Mouse (Mus musculus) lung, embryonic 15.5 days (tissue): Measurements from ENCODE around the gene Entpd1. TPM values are rescaled to one million over a fixed set of nuclear protein-coding genes. Genes with fewer than 3 reads are reported as not detected.
"Not testable (repeated sequence)": the region's sequence is repeated elsewhere in the genome, so short reads cannot be mapped to it uniquely, and the experiment has no call there.

Source experiments
- ATAC-seq: fragments of 200-750 bp; cut with Nextera tagmentation; 2 replicates; pipeline ENCODE4 v1.8.0; 2017; ENCODE audit warnings: moderate number of reproducible peaks, borderline replicate concordance; ENCODE audit not compliant: low FRiP score, low TSS enrichment; ENCODE audit errors: extremely low read depth
- H3K27ac ChIP-seq: fragments of 300-500 bp; sonication (generic); 2 replicates; pipeline ENCODE4 v1.5.1; 2015; ENCODE audit warnings: moderate library complexity, mild to moderate bottlenecking, inconsistent platforms
- H3K27me3 ChIP-seq: fragments of 300-500 bp; sonication (generic); 2 replicates; pipeline ENCODE4 v1.6.1; 2015; ENCODE audit warnings: inconsistent platforms
- H3K36me3 ChIP-seq: fragments of 300-500 bp; sonication (generic); 2 replicates; pipeline ENCODE4 v1.6.1; 2015; ENCODE audit warnings: inconsistent platforms
- H3K4me1 ChIP-seq: fragments of 300-500 bp; sonication (generic); 2 replicates; pipeline ENCODE4 v1.6.1; 2015; ENCODE audit warnings: inconsistent platforms
- H3K4me2 ChIP-seq: fragments of 300-500 bp; sonication (generic); 2 replicates; pipeline ENCODE4 v1.6.1; 2015; ENCODE audit warnings: inconsistent platforms, mild to moderate bottlenecking, moderate library complexity
- H3K4me3 ChIP-seq: fragments of 300-500 bp; sonication (generic); 2 replicates; pipeline ENCODE4 v1.5.1; 2015; ENCODE audit warnings: mild to moderate bottlenecking, inconsistent platforms
- H3K9ac ChIP-seq: fragments of 300-500 bp; sonication (generic); 2 replicates; pipeline ENCODE4 v1.6.1; 2015; ENCODE audit warnings: inconsistent platforms
- H3K9me3 ChIP-seq: fragments of 300-500 bp; sonication (generic); 2 replicates; pipeline ENCODE4 v1.6.1; 2016; ENCODE audit warnings: inconsistent platforms
- WGBS: fragments of 180-500 bp; shearing (Covaris S2); methylation state at CpG from one replicate; pipeline ENCODE4 v1.1.7; 2015; 5-methylcytosine and 5-hydroxymethylcytosine counted together
- polyA plus RNA-seq: library from polyadenylated mRNA; unstranded; fragments of >200 nt; fragmentation: Nextera tagmentation; extraction: Ambion mirVana; gene quantifications from 2 replicates; pipeline ENCODE4 v1.2.1, GENCODE M21; 2015

Entpd1 gene
- polyA plus RNA-seq, 1 experiment from 2014 or later = 16.1 TPM

GRCm38 (mm10) chr19:40589530-40589880 is 22.7 kb upstream of the Entpd1 start:
- Histone ChIP-seq H3K9me3 (no peaks in the 10 kb centered on the region), H3K4me2 (peak overlapping the region; percentile 83), H3K36me3 (no peaks in the 10 kb centered on the region), H3K9ac (peak overlapping the region; percentile 48), H3K4me1 (peaks cover 12% of the 10 kb centered on the region), H3K27ac (peak overlapping the region; percentile 73), H3K27me3 (no peaks in the 10 kb centered on the region), H3K4me3 (peak overlapping the region; percentile 77)
- ATAC-seq = no peak
- under 1% methylated on average over 10 of the region's 10 CpGs for WGBS

- no peaks in the 10 kb centered on the region for H3K4me1 ChIP-seq
- no peaks in the 10 kb centered on the region for H3K9me3 ChIP-seq
- no peaks in the 10 kb centered on the region for H3K27me3 ChIP-seq
- WGBS = 86% methylated on average over 3 of the region's 3 CpGs
- no peak overlapping the region for H3K27ac ChIP-seq
- no peak for ATAC-seq
- H3K36me3 ChIP-seq = 0 out of 2 replicates have a peak, but pooled peaks cover 4% of the 10 kb centered on the region
- no peak overlapping the region for H3K4me3 ChIP-seq
- no peak overlapping the region for H3K4me2 ChIP-seq
- H3K9ac ChIP-seq = no peak overlapping the region
Observed at GRCm38 (mm10) chr19:40595231-40595630, 16.9 kb upstream of the Entpd1 start.

- H3K4me2 ChIP-seq = no peak overlapping the region
- H3K27me3 ChIP-seq = no peaks in the 10 kb centered on the region
- H3K36me3 ChIP-seq = 0 out of 2 replicates have a peak, but pooled peaks cover 4% of the 10 kb centered on the region
- ATAC-seq = no peak
- H3K4me3 ChIP-seq = no peak overlapping the region
- H3K4me1 ChIP-seq = no peaks in the 10 kb centered on the region
- H3K27ac ChIP-seq = no peak overlapping the region
- H3K9ac ChIP-seq = no peak overlapping the region
- H3K9me3 ChIP-seq = no peaks in the 10 kb centered on the region
- 72% methylated on average over 8 of the region's 8 CpGs for WGBS
Observed at GRCm38 (mm10) chr19:40595831-40596230, 16.3 kb upstream of the Entpd1 start.

GRCm38 (mm10) chr19:40600846-40601245 is 11.3 kb upstream of the Entpd1 start:
- ATAC-seq, H3K4me1 ChIP-seq, H3K9me3 ChIP-seq, H3K27me3 ChIP-seq, H3K4me3 ChIP-seq, H3K27ac ChIP-seq, H3K9ac ChIP-seq, H3K4me2 ChIP-seq: not testable (repeated sequence)
- peaks cover 15% of the 10 kb centered on the region; the same call in 1 of the 2 replicates for H3K36me3 ChIP-seq
- 89% methylated on average over 5 of the region's 5 CpGs for WGBS

- Histone ChIP-seq H3K4me3 (no peak overlapping the region), H3K9ac (no peak overlapping the region), H3K4me1 (no peaks in the 10 kb centered on the region), H3K27ac (no peak overlapping the region), H3K36me3 (peaks cover 20% of the 10 kb centered on the region; the same call in 1 of the 2 replicates), H3K4me2 (no peak overlapping the region), H3K9me3 (no peaks in the 10 kb centered on the region), H3K27me3 (no peaks in the 10 kb centered on the region)
- ATAC-seq = no peak
- WGBS = 86% methylated on average over 3 of the region's 3 CpGs
Observed at GRCm38 (mm10) chr19:40601870-40602269, 10.3 kb upstream of the Entpd1 start.

- no peaks in the 10 kb centered on the region for H3K4me1 ChIP-seq
- no peak overlapping the region for H3K4me3 ChIP-seq
- WGBS = 88% methylated on average over 9 of the region's 9 CpGs
- H3K27me3 ChIP-seq = no peaks in the 10 kb centered on the region
- H3K36me3 ChIP-seq = peaks cover 38% of the 10 kb centered on the region
- no peak overlapping the region for H3K9ac ChIP-seq
- no peak overlapping the region for H3K27ac ChIP-seq
- no peak for ATAC-seq
- H3K4me2 ChIP-seq = no peak overlapping the region
- H3K9me3 ChIP-seq = no peaks in the 10 kb centered on the region
Observed at GRCm38 (mm10) chr19:40605189-40605588, 7.0 kb upstream of the Entpd1 start.

GRCm38 (mm10) chr19:40607676-40608075 is 4.5 kb upstream of the Entpd1 start:
- Histone ChIP-seq H3K36me3 (peaks cover 35% of the 10 kb centered on the region), H3K4me3 (no peak overlapping the region), H3K4me2 (no peak overlapping the region), H3K27me3 (no peaks in the 10 kb centered on the region), H3K9ac (no peak overlapping the region), H3K9me3 (no peaks in the 10 kb centered on the region), H3K4me1 (peaks cover 10% of the 10 kb centered on the region), H3K27ac (no peak overlapping the region)
- no peak for ATAC-seq
- WGBS = 82% methylated on average over 6 of the region's 6 CpGs

- H3K4me1 ChIP-seq = peaks cover 10% of the 10 kb centered on the region
- H3K27ac ChIP-seq = no peak overlapping the region
- H3K27me3 ChIP-seq = no peaks in the 10 kb centered on the region
- H3K36me3 ChIP-seq = no peaks in the 10 kb centered on the region
- WGBS = 70% methylated on average over 7 of the region's 7 CpGs
- no peak overlapping the region for H3K9ac ChIP-seq
- no peak overlapping the region for H3K4me3 ChIP-seq
- no peak overlapping the region for H3K4me2 ChIP-seq
- ATAC-seq = no peak
- no peaks in the 10 kb centered on the region for H3K9me3 ChIP-seq
Observed at GRCm38 (mm10) chr19:40614811-40615210, 2.6 kb downstream of the Entpd1 start.

GRCm38 (mm10) chr19:40616021-40616420 is 3.9 kb downstream of the Entpd1 start:
- H3K36me3 ChIP-seq = no peaks in the 10 kb centered on the region
- H3K27me3 ChIP-seq = 0 out of 2 replicates have a peak, but pooled peaks cover under 1% of the 10 kb centered on the region
- H3K27ac ChIP-seq = no peak overlapping the region
- H3K4me1 ChIP-seq = peaks cover 9% of the 10 kb centered on the region
- no peaks in the 10 kb centered on the region for H3K9me3 ChIP-seq
- 83% methylated on average over 7 of the region's 7 CpGs for WGBS
- no peak for ATAC-seq
- H3K4me2 ChIP-seq = no peak overlapping the region
- H3K9ac ChIP-seq = no peak overlapping the region
- H3K4me3 ChIP-seq = no peak overlapping the region

- not testable (repeated sequence) for H3K4me2 ChIP-seq, H3K4me3 ChIP-seq, H3K27ac ChIP-seq, H3K4me1 ChIP-seq, H3K9ac ChIP-seq, ATAC-seq, H3K27me3 ChIP-seq, H3K36me3 ChIP-seq, H3K9me3 ChIP-seq
- WGBS = 67% methylated on average over 9 of the region's 26 CpGs
Observed at GRCm38 (mm10) chr19:40621616-40622015, 9.4 kb downstream of the Entpd1 start.

GRCm38 (mm10) chr19:40625935-40626334 is 13.8 kb downstream of the Entpd1 start:
- Histone ChIP-seq H3K4me2 (no peak overlapping the region), H3K9me3 (no peaks in the 10 kb centered on the region), H3K4me1 (peaks cover 3% of the 10 kb centered on the region; the same call in 1 of the 2 replicates), H3K36me3 (no peaks in the 10 kb centered on the region), H3K4me3 (no peak overlapping the region), H3K27ac (no peak overlapping the region), H3K27me3 (0 out of 2 replicates have a peak, but pooled peaks cover 3% of the 10 kb centered on the region), H3K9ac (no peak overlapping the region)
- no peak for ATAC-seq
- 38% methylated on average over 12 of the region's 12 CpGs for WGBS

- Histone ChIP-seq H3K4me3 (no peak overlapping the region), H3K4me2 (no peak overlapping the region), H3K36me3 (no peaks in the 10 kb centered on the region), H3K4me1 (peaks cover 11% of the 10 kb centered on the region; the same call in 1 of the 2 replicates), H3K9ac (no peak overlapping the region), H3K27ac (no peak overlapping the region), H3K9me3 (no peaks in the 10 kb centered on the region), H3K27me3 (no peaks in the 10 kb centered on the region)
- no peak for ATAC-seq
Observed at GRCm38 (mm10) chr19:40628950-40629349, 16.8 kb downstream of the Entpd1 start.

GRCm38 (mm10) chr19:40630096-40630495 is 17.9 kb downstream of the Entpd1 start:
- Histone ChIP-seq H3K36me3 (no peaks in the 10 kb centered on the region), H3K27ac (no peak overlapping the region), H3K9me3 (no peaks in the 10 kb centered on the region), H3K9ac (no peak overlapping the region), H3K4me1 (peaks cover 11% of the 10 kb centered on the region; the same call in 1 of the 2 replicates), H3K27me3 (no peaks in the 10 kb centered on the region), H3K4me3 (no peak overlapping the region), H3K4me2 (no peak overlapping the region)
- ATAC-seq = no peak
- WGBS = 87% methylated on average over 3 of the region's 3 CpGs
